Mouse (Mus musculus) layer of hippocampus, adult 9-11 months (tissue): ENCODE measurements around the gene Gm10053.

ENCODE experiments used
- DNase-seq: peaks from one replicate; pipeline ENCODE4 v3.0.0; 2022

The Gm10053 gene

DNA sequence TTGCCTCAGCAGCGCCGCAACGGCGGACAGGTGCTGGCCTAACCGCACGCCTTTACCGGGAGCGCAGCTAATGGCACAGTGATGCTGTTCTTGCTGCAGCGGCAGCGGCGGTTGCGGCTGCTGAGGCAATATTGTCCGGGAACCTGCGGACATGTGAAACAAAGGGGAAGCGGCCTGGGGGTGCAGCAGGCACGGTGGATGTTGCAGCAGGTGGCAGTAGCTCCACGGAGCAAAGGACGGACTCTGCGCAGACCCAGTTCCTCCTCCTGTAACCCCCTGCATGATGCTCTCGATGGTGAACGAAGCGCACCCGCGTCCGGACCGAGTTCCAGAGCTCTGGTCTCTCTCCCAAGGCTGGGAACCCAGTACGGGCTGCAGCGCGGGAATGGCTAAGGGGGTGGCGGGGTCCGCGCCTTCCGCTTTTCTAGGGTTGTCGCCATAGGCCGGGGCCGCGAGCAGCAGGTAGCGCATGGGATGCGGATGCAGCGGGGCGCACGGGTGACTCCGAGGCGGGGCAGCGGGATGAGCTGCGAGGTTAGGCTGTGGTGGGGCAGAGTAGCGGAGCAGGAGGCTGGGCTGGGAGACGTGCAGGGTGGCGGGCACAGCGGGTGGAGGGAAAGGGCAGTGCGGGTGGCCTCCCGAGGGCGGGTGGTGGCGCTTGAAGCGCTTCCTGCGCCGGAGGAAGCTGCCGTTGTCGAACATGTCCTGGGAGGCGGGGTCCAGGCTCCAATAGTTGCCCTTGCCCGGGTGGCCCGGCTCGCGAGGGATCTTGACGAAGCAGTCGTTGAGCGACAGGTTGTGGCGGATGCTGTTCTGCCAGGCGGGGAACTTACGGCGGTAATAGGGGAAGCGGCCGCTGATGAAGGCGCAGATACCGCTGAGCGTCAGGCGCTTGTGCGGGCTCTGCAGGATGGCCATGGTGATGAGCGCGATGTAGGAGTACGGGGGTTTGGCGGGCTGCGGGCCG, 24.4 kb downstream of the Gm10053 start:
- no peak for DNase-seq

DNA sequence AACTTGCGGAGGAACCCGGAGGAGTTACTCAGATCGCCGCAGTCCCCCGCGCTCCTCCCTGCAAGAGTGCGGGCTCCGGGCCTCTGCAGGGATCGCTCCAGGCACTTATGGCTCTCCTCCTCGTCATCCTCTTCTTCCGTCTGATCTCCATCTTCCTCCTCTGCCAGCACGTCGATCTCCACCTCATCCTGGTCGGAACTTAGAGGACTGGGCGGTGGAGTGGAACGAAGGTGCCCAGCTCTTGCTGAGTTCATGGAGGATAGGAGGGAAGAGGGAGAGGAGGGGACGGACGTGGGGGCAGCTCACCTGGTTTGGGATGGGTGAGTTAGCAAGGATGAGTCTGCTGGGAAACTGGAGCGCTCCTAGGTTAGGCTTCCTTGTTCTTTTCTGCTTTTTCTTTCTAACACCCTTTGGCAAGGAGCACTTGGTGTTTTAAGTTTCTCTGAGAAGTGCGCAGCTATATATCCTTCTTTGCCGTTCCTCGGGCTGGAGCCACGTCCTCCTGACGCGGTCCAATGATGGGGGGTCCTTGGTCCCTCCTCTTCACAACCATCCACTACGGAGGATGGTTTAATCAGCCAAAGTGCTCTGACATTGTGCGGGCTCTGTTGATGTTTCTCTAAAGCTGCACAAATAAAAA, 25.2 kb downstream of the Gm10053 start, which contains the start of gene Foxd4:
Gene Foxd4 (minus strand): TSS at position 617 of the 640 bp plus-strand sequence.
- DNase-seq = no peak

DNA sequence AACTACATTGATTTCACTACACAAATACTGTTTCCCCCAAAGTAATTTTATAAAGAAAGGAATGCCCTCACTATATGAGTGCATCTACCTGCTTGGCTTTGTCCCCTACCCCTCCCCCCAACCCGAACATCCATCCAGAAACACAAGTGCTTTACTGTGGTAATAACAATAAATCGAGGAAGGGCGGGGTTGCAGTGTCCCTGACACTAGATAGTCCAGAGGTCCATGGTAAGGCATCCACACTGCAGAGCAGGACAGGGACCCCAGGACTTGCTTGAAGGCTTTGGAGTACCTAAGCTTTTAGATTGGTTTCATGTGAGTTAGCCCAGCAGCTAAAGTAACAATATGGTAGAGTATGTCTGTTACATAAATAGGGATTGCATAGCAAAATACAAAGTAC, 26.2 kb downstream of the Gm10053 start:
- no peak for DNase-seq

DNA sequence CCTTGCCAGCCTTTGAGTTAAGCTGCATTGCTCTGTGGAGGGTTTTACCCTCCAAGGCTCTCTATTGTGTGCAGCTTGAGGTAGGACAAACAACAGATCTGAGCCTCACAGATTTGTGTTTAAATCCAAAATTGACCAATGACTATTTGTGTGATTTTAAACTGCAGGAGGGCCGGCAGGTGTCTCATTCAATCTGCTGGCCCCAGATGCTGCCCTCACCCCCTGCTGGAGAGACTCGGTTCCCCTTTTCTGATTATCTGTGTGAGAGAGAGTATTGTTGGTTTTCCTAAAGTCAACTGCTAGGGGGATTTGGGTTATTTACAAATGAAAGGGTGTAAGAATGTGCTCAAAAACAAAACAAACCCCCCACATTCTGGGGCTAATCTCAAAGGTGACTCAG, 26.8 kb downstream of the Gm10053 start:
- no peak for DNase-seq

DNA sequence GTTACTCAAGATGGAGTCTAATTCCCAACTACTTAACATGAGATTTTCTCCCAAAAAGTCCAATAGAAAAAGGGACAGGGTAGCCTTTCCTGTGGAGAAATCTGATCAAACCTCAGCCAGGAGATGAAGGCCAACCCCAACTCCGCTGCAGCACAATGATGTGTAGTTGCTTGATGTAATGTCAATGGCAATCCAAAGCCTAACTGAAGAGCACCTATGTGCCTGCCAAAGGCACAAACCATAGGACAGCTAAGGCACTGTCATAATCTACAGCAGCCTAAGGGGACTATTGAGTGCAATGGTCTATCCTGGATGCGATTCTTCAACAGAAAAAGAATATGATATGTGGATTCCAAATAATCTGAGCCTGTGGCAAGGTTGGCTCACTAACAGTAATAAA, 27.3 kb downstream of the Gm10053 start:
- DNase-seq = no peak

DNA sequence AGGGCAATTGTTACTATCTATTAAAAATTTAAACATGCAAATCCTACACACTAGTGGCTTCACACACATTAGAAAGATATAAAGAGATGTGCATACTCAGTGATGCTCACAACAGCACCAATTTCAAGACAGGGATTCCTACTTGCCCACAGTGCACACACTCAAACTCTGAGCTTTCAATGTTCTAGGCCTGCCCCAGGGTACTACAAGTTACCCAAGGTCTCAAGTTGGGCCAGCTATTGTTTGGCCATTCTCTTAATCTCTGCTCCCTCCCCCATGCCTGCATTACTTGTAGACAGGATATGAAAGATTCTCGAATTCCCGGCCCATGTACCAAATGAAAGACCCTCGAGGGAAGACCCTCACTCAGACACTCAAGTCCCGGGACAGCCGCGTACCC, 32.2 kb downstream of the Gm10053 start:
- no peak for DNase-seq

DNA sequence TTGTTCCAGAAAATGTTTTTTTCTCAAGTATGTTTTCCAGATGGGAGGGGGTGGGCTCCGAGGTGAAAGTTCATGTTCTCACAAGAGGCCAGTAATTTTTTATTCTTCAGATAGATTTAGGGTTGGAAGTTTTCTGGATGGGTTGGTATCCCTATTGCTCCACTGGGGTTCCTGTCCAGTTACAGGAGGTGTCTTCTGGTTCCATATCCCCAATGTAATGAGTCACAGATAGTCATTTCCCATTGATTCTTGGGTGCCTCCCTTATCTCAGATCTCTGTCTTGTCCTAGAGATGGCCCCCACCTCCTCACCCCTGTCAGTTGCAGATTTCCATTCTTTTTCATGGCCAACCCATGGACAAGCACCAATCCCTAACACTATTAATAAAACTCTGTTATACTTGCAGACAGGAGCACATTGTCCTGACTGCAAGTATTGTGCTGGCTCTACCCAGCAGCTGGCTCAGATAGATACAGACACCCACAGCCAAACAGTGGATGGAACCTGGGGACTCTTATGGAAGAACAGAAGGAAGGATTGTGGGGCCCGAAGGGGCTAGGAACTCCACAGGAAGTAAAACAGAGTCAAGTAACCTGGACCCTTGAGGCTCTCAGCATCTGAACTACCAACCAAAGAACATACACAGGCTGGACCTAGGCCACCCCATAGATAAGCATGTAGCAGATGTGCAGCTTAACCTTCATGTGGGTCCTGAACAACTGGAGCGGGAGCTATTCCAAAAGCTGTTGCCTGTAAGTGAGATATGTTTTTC, 33.1 kb downstream of the Gm10053 start:
- DNase-seq = no peak

DNA sequence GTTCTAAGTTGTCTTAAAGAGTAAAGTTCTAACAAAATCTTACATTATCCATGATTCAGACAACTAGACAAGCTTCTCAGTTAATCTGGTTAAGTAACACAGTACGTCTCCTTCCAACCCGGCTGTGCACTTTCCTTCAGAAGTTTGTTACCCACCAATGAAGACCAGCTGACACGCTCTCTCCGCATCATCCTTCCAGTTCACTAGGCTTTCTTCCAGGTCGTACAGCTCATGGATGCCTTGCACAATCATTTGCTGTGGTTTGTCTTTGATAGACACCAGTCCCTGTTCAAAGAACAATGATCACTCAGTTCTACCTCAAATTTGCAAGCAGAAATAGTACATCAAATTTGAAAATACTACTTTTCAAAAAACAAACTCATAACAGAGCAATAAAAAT, 45.4 kb downstream of the Gm10053 start:
- DNase-seq = no peak
